Mouse (Mus musculus): ENCODE measurements around the gene Zdhhc16. TPM values are rescaled to one million over a fixed set of nuclear protein-coding genes. Genes with fewer than 3 reads are reported as not detected.
A peak's percentile ranks its signal among the peaks of the same experiment; 100 is the strongest.
"Not testable (repeated sequence)": the region's sequence is repeated elsewhere in the genome, so short reads cannot be mapped to it uniquely, and the experiment has no call there.

The Zdhhc16 gene
- polyA plus RNA-seq, 1 experiment, result 104 TPM

GRCm38 (mm10) chr19:41911178-41912073 is 21.9 kb upstream of the Zdhhc16 start, which contains the start of gene Pgam1:
Gene Pgam1 (plus strand): TSS chr19:41911923.
- peak within 1 kb of the TSS; percentile 94 for H3K4me3 ChIP-seq (ENCODE audit: insufficient read depth, poor library complexity, severe bottlenecking)
- peak within 1 kb of the TSS; percentile 100 for H3ac ChIP-seq (ENCODE audit: control insufficient read depth, insufficient read length, low read depth)
- H3K79me3 ChIP-seq (ENCODE audit: low read depth), result peaks cover 43% of the 10 kb centered on the region
- H3K36me3 ChIP-seq (ENCODE audit: control insufficient read depth, insufficient read depth), result peaks cover 31% of the 10 kb centered on the region
- no peak for TF ChIP-seq CTCF (IDR thresholded peaks at IDR 0.05; ENCODE audit: control insufficient read depth, insufficient read depth, insufficient read length)
- peak; percentile 79 for TF ChIP-seq MAX (IDR thresholded peaks at IDR 0.05)
- TF ChIP-seq MYOG (IDR thresholded peaks at IDR 0.05; ENCODE audit: control insufficient read depth, extremely low read depth, insufficient read length), result no peak
- H3K27me3 ChIP-seq (ENCODE audit: control insufficient read depth, insufficient read depth, insufficient read length), result no peaks in the 10 kb centered on the region
- peaks cover 47% of the 10 kb centered on the region for H3K79me2 ChIP-seq (ENCODE audit: control insufficient read depth, insufficient read depth)

- Histone ChIP-seq H3K27me3 (ENCODE audit: control insufficient read depth, insufficient read depth, insufficient read length) (no peaks in the 10 kb centered on the region), H3K4me3 (ENCODE audit: insufficient read depth, poor library complexity, severe bottlenecking) (peak overlapping the region; percentile 94), H3ac (ENCODE audit: control insufficient read depth, insufficient read length, low read depth) (peak overlapping the region; percentile 100), H3K79me3 (ENCODE audit: low read depth) (peaks cover 51% of the 10 kb centered on the region), H3K79me2 (ENCODE audit: control insufficient read depth, insufficient read depth) (peaks cover 56% of the 10 kb centered on the region), H3K36me3 (ENCODE audit: control insufficient read depth, insufficient read depth) (peaks cover 41% of the 10 kb centered on the region)
- TF ChIP-seq MAX (IDR thresholded peaks at IDR 0.05) (peak; percentile 58), MYOG (IDR thresholded peaks at IDR 0.05; ENCODE audit: control insufficient read depth, extremely low read depth, insufficient read length) (no peak)
These were observed 20.9 kb upstream of the Zdhhc16 start for GRCm38 (mm10) chr19:41912121-41913080.

GRCm38 (mm10) chr19:41913774-41914591 is 19.3 kb upstream of the Zdhhc16 start:
- Histone ChIP-seq H3K36me3 (ENCODE audit: control insufficient read depth, insufficient read depth) (peaks cover 48% of the 10 kb centered on the region), H3ac (ENCODE audit: control insufficient read depth, insufficient read length, low read depth) (peak overlapping the region; percentile 38), H3K4me3 (ENCODE audit: insufficient read depth, poor library complexity, severe bottlenecking) (peak overlapping the region; percentile 94), H3K79me3 (ENCODE audit: low read depth) (peaks cover 51% of the 10 kb centered on the region), H3K79me2 (ENCODE audit: control insufficient read depth, insufficient read depth) (peaks cover 56% of the 10 kb centered on the region), H3K27me3 (ENCODE audit: control insufficient read depth, insufficient read depth, insufficient read length) (no peaks in the 10 kb centered on the region)
- no peak for TF ChIP-seq FOSL1 (IDR thresholded peaks at IDR 0.05; ENCODE audit: insufficient read depth, low read length, poor library complexity, severe bottlenecking)
- no peak for TF ChIP-seq MYOD1 (IDR thresholded peaks at IDR 0.05; ENCODE audit: control insufficient read depth, insufficient read length, low read depth)

GRCm38 (mm10) chr19:41914592-41914882 is 18.7 kb upstream of the Zdhhc16 start:
- Histone ChIP-seq H3K4me3 (ENCODE audit: insufficient read depth, poor library complexity, severe bottlenecking) (peak overlapping the region; percentile 8), H3K36me3 (ENCODE audit: control insufficient read depth, insufficient read depth) (peaks cover 53% of the 10 kb centered on the region), H3K79me2 (ENCODE audit: control insufficient read depth, insufficient read depth) (peaks cover 56% of the 10 kb centered on the region), H3K79me3 (ENCODE audit: low read depth) (peaks cover 51% of the 10 kb centered on the region)
- not testable (repeated sequence) for H3ac ChIP-seq (ENCODE audit: control insufficient read depth, insufficient read length, low read depth); H3K27me3 ChIP-seq (ENCODE audit: control insufficient read depth, insufficient read depth, insufficient read length)

GRCm38 (mm10) chr19:41915294-41915693 is 18.0 kb upstream of the Zdhhc16 start:
- Histone ChIP-seq H3K4me3 (ENCODE audit: insufficient read depth, poor library complexity, severe bottlenecking) (no peak overlapping the region), H3K36me3 (ENCODE audit: control insufficient read depth, insufficient read depth) (peaks cover 61% of the 10 kb centered on the region), H3K79me2 (ENCODE audit: control insufficient read depth, insufficient read depth) (peaks cover 56% of the 10 kb centered on the region), H3K27me3 (ENCODE audit: control insufficient read depth, insufficient read depth, insufficient read length) (no peaks in the 10 kb centered on the region), H3K79me3 (ENCODE audit: low read depth) (peaks cover 51% of the 10 kb centered on the region), H3ac (ENCODE audit: control insufficient read depth, insufficient read length, low read depth) (no peak overlapping the region)
- no peak for TF ChIP-seq MYOG (IDR thresholded peaks at IDR 0.05; ENCODE audit: control insufficient read depth, extremely low read depth, insufficient read length)
- no peak for TF ChIP-seq MAX (IDR thresholded peaks at IDR 0.05)
- no peak for TF ChIP-seq USF1 (IDR thresholded peaks at IDR 0.05; ENCODE audit: low read depth)
- no peak for TF ChIP-seq CTCF (IDR thresholded peaks at IDR 0.05; ENCODE audit: control insufficient read depth, insufficient read depth, insufficient read length)
- no peak for TF ChIP-seq CEBPB (IDR thresholded peaks at IDR 0.05; ENCODE audit: low read depth)
- no peak for TF ChIP-seq MYOD1 (IDR thresholded peaks at IDR 0.05; ENCODE audit: control insufficient read depth, insufficient read length, low read depth)
- TF ChIP-seq FOSL1 (IDR thresholded peaks at IDR 0.05; ENCODE audit: insufficient read depth, low read length, poor library complexity, severe bottlenecking), result no peak

Measured in C2C12 (cell line).